ENCODE assay signal across 10 mouse cellular contexts in the genomic region with DNA sequence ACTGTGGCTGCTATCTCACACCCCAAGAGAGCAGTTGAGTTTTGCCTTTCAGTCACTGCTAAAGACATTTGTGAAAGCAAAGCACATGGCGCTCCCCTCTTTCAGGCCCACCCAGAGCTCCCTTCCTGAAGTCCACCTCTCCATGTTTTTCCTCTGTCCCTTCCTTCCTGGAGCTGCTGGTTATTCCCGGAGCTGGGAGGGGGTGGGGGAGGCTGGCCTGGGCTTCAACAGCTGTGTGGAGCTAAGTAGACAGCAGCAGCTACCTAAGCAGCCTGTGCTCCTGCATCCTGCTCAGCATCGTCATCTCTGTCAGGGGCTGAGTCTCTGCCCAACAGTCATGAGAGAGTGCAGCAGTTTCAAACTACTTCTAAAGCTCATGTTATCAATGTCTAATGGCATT.
DNase-seq lines count a peak whose midpoint lies in the region; ATAC-seq and TF ChIP-seq lines count a peak whose summit lies in the region.
"Had no signal": no experiment of that assay in that cellular context is flagged by ENCODE, and none has a peak within 500 bp of the region (broad histone marks: within the 10 kb centered on the region; RNA-seq: fewer than 3 reads in every experiment).

No protein-coding gene starts in this region.

- peak; percentile 62; the same call in 1 of the 2 replicates for TF ChIP-seq EP300 in ES-Bruce4 (IDR thresholded peaks at IDR 0.05; ENCODE audit: insufficient read depth, low read depth, low read length)

- no peak for TF ChIP-seq CTCF in ES-Bruce4 (IDR thresholded peaks at IDR 0.05; ENCODE audit: low read depth, low read length)

- 25% methylated on average over 3 of the region's 3 CpGs for WGBS in hindbrain, embryonic 10.5 days
- 21% methylated on average over 3 of the region's 3 CpGs for WGBS in hindbrain, embryonic 13.5 days
- 25% methylated on average over 3 of the region's 3 CpGs for WGBS in limb, embryonic 11.5 days

- H3K4me2 ChIP-seq in hindbrain, embryonic 13.5 days, result no peak overlapping the region
- no peak overlapping the region for H3K4me2 ChIP-seq in limb, embryonic 11.5 days (ENCODE audit: low read depth, severe bottlenecking)

- no peak overlapping the region for H3K4me3 ChIP-seq in hindbrain, embryonic 10.5 days
- H3K4me3 ChIP-seq in hindbrain, embryonic 13.5 days, result no peak overlapping the region
- no peak overlapping the region for H3K4me3 ChIP-seq in ES-Bruce4 (ENCODE audit: low read depth, low read length)
- H3K4me3 ChIP-seq in limb, embryonic 11.5 days (ENCODE audit: low read depth, low read length), result no peak overlapping the region
- H3K4me3 ChIP-seq: megakaryocyte, embryonic 14.5 days had no signal

- ATAC-seq in hindbrain, embryonic 13.5 days (ENCODE audit: low FRiP score), result no peak
- peak; percentile 81; the same call in 1 of the 2 replicates for ATAC-seq in limb, embryonic 11.5 days (ENCODE audit: insufficient number of reproducible peaks, low FRiP score, low TSS enrichment, low read depth)
- ATAC-seq in erythroblast, adult 5-6 weeks (replicated peaks; ENCODE audit: low FRiP score, poor library complexity, severe bottlenecking), result no peak

- no peak for TF ChIP-seq POLR2A in ES-Bruce4 (IDR thresholded peaks at IDR 0.05; ENCODE audit: insufficient read depth, low read length)

- H3K27ac ChIP-seq in hindbrain, embryonic 10.5 days, result no peak overlapping the region
- H3K27ac ChIP-seq in hindbrain, embryonic 13.5 days, result no peak overlapping the region
- H3K27ac ChIP-seq in ES-Bruce4 (ENCODE audit: insufficient read depth, low read length), result no peak overlapping the region
- no peak overlapping the region for H3K27ac ChIP-seq in limb, embryonic 11.5 days (replicated peaks; ENCODE audit: low read depth, low read length)

- peaks cover 6% of the 10 kb centered on the region; the same call in 1 of the 2 replicates for H3K4me1 ChIP-seq in hindbrain, embryonic 10.5 days (replicated peaks)
- H3K4me1 ChIP-seq in hindbrain, embryonic 13.5 days (replicated peaks), result no peaks in the 10 kb centered on the region
- no peaks in the 10 kb centered on the region for H3K4me1 ChIP-seq in ES-Bruce4 (ENCODE audit: control insufficient read depth, insufficient read depth, low read length)
- no peaks in the 10 kb centered on the region for H3K4me1 ChIP-seq in limb, embryonic 11.5 days (ENCODE audit: control insufficient read depth, insufficient read depth, low read length)

- H3K9me3 ChIP-seq in hindbrain, embryonic 10.5 days, result no peaks in the 10 kb centered on the region
- no peaks in the 10 kb centered on the region for H3K9me3 ChIP-seq in hindbrain, embryonic 13.5 days
- H3K9me3 ChIP-seq in ES-Bruce4 (replicated peaks; ENCODE audit: control insufficient read depth, insufficient read depth, low read length, poor library complexity, severe bottlenecking), result no peaks in the 10 kb centered on the region
- H3K9me3 ChIP-seq in limb, embryonic 11.5 days (ENCODE audit: control insufficient read depth, low read length), result no peaks in the 10 kb centered on the region

- H3K9ac ChIP-seq in hindbrain, embryonic 13.5 days, result no peak overlapping the region
- H3K9ac ChIP-seq in ES-Bruce4 (ENCODE audit: low read depth, poor library complexity, severe bottlenecking), result no peak overlapping the region
- no peak overlapping the region for H3K9ac ChIP-seq in limb, embryonic 11.5 days (ENCODE audit: low read length)

- H3K27me3 ChIP-seq in hindbrain, embryonic 10.5 days (ENCODE audit: insufficient read depth, poor library complexity, severe bottlenecking), result no peaks in the 10 kb centered on the region
- no peaks in the 10 kb centered on the region for H3K27me3 ChIP-seq in hindbrain, embryonic 13.5 days
- no peaks in the 10 kb centered on the region for H3K27me3 ChIP-seq in ES-Bruce4 (ENCODE audit: control insufficient read depth, insufficient read depth, low read length, poor library complexity, severe bottlenecking)
- H3K27me3 ChIP-seq in limb, embryonic 11.5 days (ENCODE audit: control insufficient read depth, insufficient read depth, low read length), result no peaks in the 10 kb centered on the region
- H3K27me3 ChIP-seq: megakaryocyte, embryonic 14.5 days had no signal

- no peaks in the 10 kb centered on the region for H3K36me3 ChIP-seq in hindbrain, embryonic 10.5 days
- H3K36me3 ChIP-seq in hindbrain, embryonic 13.5 days, result no peaks in the 10 kb centered on the region
- no peaks in the 10 kb centered on the region for H3K36me3 ChIP-seq in ES-Bruce4 (ENCODE audit: control insufficient read depth, insufficient read depth, low read length, poor library complexity, severe bottlenecking)
- H3K36me3 ChIP-seq in limb, embryonic 11.5 days (ENCODE audit: control insufficient read depth, insufficient read depth, low read length), result no peaks in the 10 kb centered on the region

- DNase-seq in hindbrain, embryonic 10.5 days (ENCODE audit: low spot score), result peak; percentile 58
- peak; percentile 72 for DNase-seq in embryo, embryonic 10 days (ENCODE audit: low spot score)
- peak; percentile 82 for DNase-seq in limb, embryonic 11.5 days (ENCODE audit: low spot score)
- DNase-seq in frontal cortex, postnatal 25 days (ENCODE audit: low spot score in 2 of 2), result no peak
- DNase-seq in ovary, postnatal 36 days (ENCODE audit: low spot score), result no peak
- DNase-seq: layer of hippocampus, adult 9-11 months had no signal

Comparison
In these comparisons a context has a peak if more than half of its experiments do, and no peak if none do; other contexts are left out.
1. DNase-seq: peak in hindbrain, embryonic 10.5 days (single experiment), embryo, embryonic 10 days (single experiment) and limb, embryonic 11.5 days (single experiment); none in frontal cortex, postnatal 25 days (0 of 2) and ovary, postnatal 36 days (single experiment).